Mouse (Mus musculus) kidney, adult 2 months (tissue): ENCODE data around the gene Nat8f2.
"Not testable (repeated sequence)": the region's sequence is repeated elsewhere in the genome, so short reads cannot be mapped to it uniquely, and the experiment has no call there.

Experiments
- CTCF ChIP-seq: fragments of 200-500 bp; conservative IDR thresholded peaks from 2 replicates; pipeline ENCODE4 v1.5.1; 2011; ENCODE audit warnings: low read depth, mild to moderate bottlenecking, control low read depth, low read length, moderate library complexity, mixed read lengths; ENCODE audit not compliant: insufficient read depth, insufficient read length
- POLR2A ChIP-seq: fragments of 200-500 bp; IDR thresholded peaks from one replicate; pipeline ENCODE4 v1.6.1; 2011; ENCODE audit warnings: low read depth, low read length, control low read depth

DNA sequence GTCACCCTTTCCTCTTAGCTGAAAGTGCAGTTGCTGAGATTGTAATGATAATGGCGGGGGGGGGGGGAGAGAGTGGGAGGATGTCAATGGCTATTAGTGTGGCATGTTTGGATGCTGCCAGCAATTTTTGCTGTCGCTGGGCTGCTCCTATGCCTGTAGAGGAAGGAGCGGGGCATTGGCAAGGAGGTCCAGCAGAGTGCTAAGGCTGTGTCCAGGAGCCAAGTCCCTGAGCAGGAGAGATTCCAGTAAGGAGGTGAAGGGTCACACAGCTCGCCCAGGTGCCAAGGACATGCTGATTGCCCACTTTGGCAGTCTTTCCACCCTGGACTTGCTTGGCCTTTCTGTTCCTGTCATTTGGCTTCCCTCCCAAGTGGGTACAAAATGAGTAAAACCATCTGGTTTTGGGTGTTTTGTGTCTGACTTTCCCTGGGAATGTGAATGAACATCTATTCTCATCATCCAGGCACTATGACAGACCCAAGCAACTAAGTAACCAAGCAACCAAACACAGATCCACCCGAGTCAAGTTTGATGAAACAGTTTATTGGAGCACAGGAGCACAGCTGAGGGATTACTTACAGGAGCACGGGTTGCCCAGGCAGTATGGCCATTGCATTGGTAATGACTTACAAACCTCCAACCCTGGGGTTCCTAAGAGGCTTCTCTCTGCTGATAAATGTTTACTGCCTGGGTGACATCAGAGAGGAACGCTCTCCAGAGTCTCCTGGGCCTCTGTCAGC lies 3.9 kb downstream of the Nat8f2 start:
- TF ChIP-seq CTCF, POLR2A: not testable (repeated sequence)
